Mouse (Mus musculus) brain, embryonic 14.5 days (tissue): Measurements from ENCODE around the gene Krtap2-4. TPM values are rescaled to one million over a fixed set of nuclear protein-coding genes. Genes with fewer than 3 reads are reported as not detected.

Experiments
- DNase-seq: peaks from one replicate; pipeline ENCODE4 v3.0.0-alpha.2; 2011; ENCODE audit warnings: low read depth
- CTCF ChIP-seq: fragments of 200-500 bp; IDR thresholded peaks from 2 replicates; pipeline ENCODE4 v1.5.1; 2012; ENCODE audit warnings: inconsistent platforms, mild to moderate bottlenecking, moderate library complexity, borderline replicate concordance; ENCODE audit not compliant: insufficient read depth, insufficient read length; ENCODE audit errors: extremely low read depth
- POLR2A ChIP-seq: fragments of 200-500 bp; IDR thresholded peaks from 2 replicates; pipeline ENCODE4 v1.6.1; 2012; ENCODE audit warnings: mild to moderate bottlenecking, inconsistent platforms, borderline replicate concordance; ENCODE audit not compliant: poor library complexity, insufficient read depth, insufficient read length, severe bottlenecking; ENCODE audit errors: extremely low read depth
- polyA plus RNA-seq: library from polyadenylated mRNA; depleted of rRNA; stranded (reverse); fragments of >200 nt; gene quantifications from 2 replicates; pipeline ENCODE4 v1.2.3, GENCODE M21; 2012; rRNA removed

Krtap2-4 gene
- polyA plus RNA-seq, 1 experiment: not detected

- TF ChIP-seq POLR2A (no peak), CTCF (peak; percentile 92)
- peak; percentile 86 for DNase-seq
Observed at GRCm38 (mm10) chr11:99574106-99574505, 40.5 kb downstream of the Krtap2-4 start.

DNA sequence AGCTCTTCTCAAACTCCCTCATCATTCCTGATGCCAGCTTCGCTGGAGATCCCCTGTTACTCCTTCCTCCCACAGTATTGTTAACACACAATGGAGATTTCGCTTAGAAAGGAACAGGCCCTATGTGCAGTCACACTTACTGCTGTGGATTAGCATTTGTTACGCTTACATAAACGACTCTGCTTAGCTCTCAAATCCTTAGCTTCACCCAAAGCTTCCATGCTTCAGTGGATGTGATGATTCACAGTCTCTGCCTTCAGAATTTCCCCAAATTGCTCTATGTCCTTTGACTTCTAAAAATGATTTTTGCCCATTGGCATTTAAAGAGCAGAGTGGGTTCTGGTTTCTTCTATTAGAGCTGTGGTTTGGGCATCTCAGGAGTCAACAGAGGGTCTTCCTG, 41.5 kb downstream of the Krtap2-4 start:
- DNase-seq: peak; percentile 8
- no peak for TF ChIP-seq CTCF
- TF ChIP-seq POLR2A: no peak

DNA sequence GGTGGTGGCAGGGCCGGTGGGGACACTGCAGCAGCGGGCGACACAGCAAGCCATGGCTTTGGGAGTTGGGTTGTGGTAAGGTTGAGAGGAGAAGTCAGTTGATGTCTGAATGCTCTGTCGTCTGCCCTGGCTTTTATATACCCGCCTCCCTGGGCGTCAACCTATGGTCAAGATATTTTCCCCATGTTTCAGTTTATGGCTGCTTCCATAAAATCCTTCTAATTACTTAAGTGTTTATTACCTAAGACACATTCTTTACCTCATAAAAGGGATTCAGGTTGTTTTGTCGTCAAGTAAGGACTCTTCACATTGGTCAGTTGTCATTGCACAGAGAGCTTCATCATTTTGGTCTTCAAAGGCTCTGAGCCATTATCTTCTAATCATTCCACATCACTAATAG, 48.1 kb downstream of the Krtap2-4 start, which contains the start of gene Krtap3-1:
Gene Krtap3-1, minus strand, starts transcription at position 101 of the 400 bp plus-strand sequence.
- TF ChIP-seq POLR2A: no peak
- TF ChIP-seq CTCF: no peak
- DNase-seq: no peak

Other genes starting within 250 kb of the Krtap2-4 start
- gene Krt28, start 239.9 kb downstream of the Krtap2-4 start, polyA plus RNA-seq: 0.23 and 0.25 TPM in 2 replicates
- 11.9 and 20.0 TPM in 2 replicates for gene Krt10, start 225.5 kb downstream of the Krtap2-4 start, polyA plus RNA-seq
- gene Krt12, start 192.6 kb downstream of the Krtap2-4 start, polyA plus RNA-seq: 0.04 and 0.05 TPM in 2 replicates
- gene Krt20, start 176.7 kb downstream of the Krtap2-4 start, polyA plus RNA-seq: 0.14 TPM in 1 of 2 replicates, not detected in the other
- 0.08 TPM in 1 of 2 replicates, not detected in the other for gene Krt23, start 121.7 kb downstream of the Krtap2-4 start, polyA plus RNA-seq
- gene Krt39, start 93.5 kb downstream of the Krtap2-4 start, polyA plus RNA-seq: not detected in 2 replicates
- not detected in 2 replicates for gene Krt40, start 71.7 kb downstream of the Krtap2-4 start, polyA plus RNA-seq
- not detected in 2 replicates for gene Krtap3-3, start 64.0 kb downstream of the Krtap2-4 start, polyA plus RNA-seq
- gene Krtap3-2, start 58.0 kb downstream of the Krtap2-4 start, polyA plus RNA-seq: not detected in 2 replicates
- not detected in 2 replicates for gene Gm11939, start 55.4 kb downstream of the Krtap2-4 start, polyA plus RNA-seq
- gene Krtap3-1, start 48.2 kb downstream of the Krtap2-4 start, polyA plus RNA-seq: not detected in 2 replicates
- gene Krtap1-5, start 33.8 kb downstream of the Krtap2-4 start, polyA plus RNA-seq: not detected in 2 replicates
- gene Krtap1-4, start 31.2 kb downstream of the Krtap2-4 start, polyA plus RNA-seq: not detected in 2 replicates
- gene Krtap1-3, start 23.5 kb downstream of the Krtap2-4 start, polyA plus RNA-seq: not detected in 2 replicates
- not detected in 2 replicates for gene Krtap9-3, start 16.7 kb downstream of the Krtap2-4 start, polyA plus RNA-seq
- not detected in 2 replicates for gene Gm11938, start 11.5 kb downstream of the Krtap2-4 start, polyA plus RNA-seq
- gene Gm11937, start 4.7 kb downstream of the Krtap2-4 start, polyA plus RNA-seq: not detected in 2 replicates
- gene Gm11562, start 5.6 kb upstream of the Krtap2-4 start, polyA plus RNA-seq: not detected in 2 replicates
- not detected in 2 replicates for gene Krtap4-1, start 13.4 kb upstream of the Krtap2-4 start, polyA plus RNA-seq
- not detected in 2 replicates for gene Krtap4-2, start 20.2 kb upstream of the Krtap2-4 start, polyA plus RNA-seq
- gene Krtap4-7, start 29.2 kb upstream of the Krtap2-4 start, polyA plus RNA-seq: not detected in 2 replicates
- not detected in 2 replicates for gene Gm11555, start 35.4 kb upstream of the Krtap2-4 start, polyA plus RNA-seq
- not detected in 2 replicates for gene Gm11563, start 44.1 kb upstream of the Krtap2-4 start, polyA plus RNA-seq
- gene Krtap4-6, start 51.1 kb upstream of the Krtap2-4 start, polyA plus RNA-seq: not detected in 2 replicates
- not detected in 2 replicates for gene Gm14190, start 75.9 kb upstream of the Krtap2-4 start, polyA plus RNA-seq
- not detected in 2 replicates for gene Gm14180, start 119.4 kb upstream of the Krtap2-4 start, polyA plus RNA-seq
- not detected in 2 replicates for gene Gm11595, start 158.1 kb upstream of the Krtap2-4 start, polyA plus RNA-seq
- gene Krtap4-8, start 165.9 kb upstream of the Krtap2-4 start, polyA plus RNA-seq: not detected in 2 replicates
- gene Krtap4-9, start 170.4 kb upstream of the Krtap2-4 start, polyA plus RNA-seq: not detected in 2 replicates
- gene Gm11596, start 178.6 kb upstream of the Krtap2-4 start, polyA plus RNA-seq: not detected in 2 replicates
- gene Gm11569, start 184.1 kb upstream of the Krtap2-4 start, polyA plus RNA-seq: not detected in 2 replicates
- not detected in 2 replicates for gene Gm11554, start 189.6 kb upstream of the Krtap2-4 start, polyA plus RNA-seq
- not detected in 2 replicates for gene Krtap4-13, start 195.0 kb upstream of the Krtap2-4 start, polyA plus RNA-seq
- gene Gm11564, start 200.8 kb upstream of the Krtap2-4 start, polyA plus RNA-seq: not detected in 2 replicates
- not detected in 2 replicates for gene 2300003K06Rik, start 223.2 kb upstream of the Krtap2-4 start, polyA plus RNA-seq
- gene Krtap4-16, start 236.8 kb upstream of the Krtap2-4 start, polyA plus RNA-seq: not detected in 2 replicates
- gene Gm11568, start 243.1 kb upstream of the Krtap2-4 start, polyA plus RNA-seq: not detected in 2 replicates
- gene Gm11559, start 249.6 kb upstream of the Krtap2-4 start, polyA plus RNA-seq: not detected in 2 replicates